Mouse (Mus musculus) layer of hippocampus, adult 8-10 months (tissue): Measurements from ENCODE around the gene Slc36a1. TPM values are rescaled to one million over a fixed set of nuclear protein-coding genes. Genes with fewer than 3 reads are reported as not detected.

Experiments used
- DNase-seq, 2 experiments: peaks; one replicate each; pipeline ENCODE4 v3.0.0; 2022; ENCODE audit warnings: low spot score in 2 of 2
- total RNA-seq, 4 experiments: library from RNA; stranded (reverse); gene quantifications; 2 replicates each; pipeline ENCODE4 v1.2.4; 2022

Gene Slc36a1
- total RNA-seq, 4 experiments from 2014 or later = 48.4 to 60.7 (median 57.1) TPM

GRCm38 (mm10) chr11:55274756-55275155, 70.6 kb downstream of the Slc36a1 start:
- DNase-seq = no peak

Other genes with a start within 250 kb of the Slc36a1 start
- 10 to 100 TPM; 31.4 to 34.3 (median 33.9) TPM for gene Tnip1, start 241.4 kb upstream of the Slc36a1 start, total RNA-seq
- 10 to 100 TPM; 85.6 to 95.3 (median 89.4) TPM for gene Anxa6, start 170.9 kb upstream of the Slc36a1 start, total RNA-seq
- gene Ccdc69, start 126.2 kb upstream of the Slc36a1 start, total RNA-seq = 1 to 10 TPM in 1 of 4 experiments, under 1 TPM in 3; 0.32 to 1.1 (median 0.75) TPM
- gene Gm2a, start 106.2 kb upstream of the Slc36a1 start, total RNA-seq = 10 to 100 TPM; 28.3 to 45.4 (median 36.9) TPM
- not detected for gene Slc36a3, start 52.6 kb upstream of the Slc36a1 start, total RNA-seq
- under 1 TPM in 3 of 4 experiments, not detected in 1; 0.24 to 0.39 (median 0.29) TPM for gene Slc36a2, start 19.3 kb upstream of the Slc36a1 start, total RNA-seq
- gene Fat2, start 132.2 kb downstream of the Slc36a1 start, total RNA-seq = under 1 TPM; 0.21 to 0.35 (median 0.27) TPM
- 100 to 1,000 TPM; 259 to 443 (median 324) TPM for gene Sparc, start 218.8 kb downstream of the Slc36a1 start, total RNA-seq